Mouse (Mus musculus): ENCODE data around the gene Gna12. TPM values are rescaled to one million over a fixed set of nuclear protein-coding genes. Genes with fewer than 3 reads are reported as not detected.

Gna12 gene
- polyA plus RNA-seq, 1 experiment: 42.1 TPM

DNA sequence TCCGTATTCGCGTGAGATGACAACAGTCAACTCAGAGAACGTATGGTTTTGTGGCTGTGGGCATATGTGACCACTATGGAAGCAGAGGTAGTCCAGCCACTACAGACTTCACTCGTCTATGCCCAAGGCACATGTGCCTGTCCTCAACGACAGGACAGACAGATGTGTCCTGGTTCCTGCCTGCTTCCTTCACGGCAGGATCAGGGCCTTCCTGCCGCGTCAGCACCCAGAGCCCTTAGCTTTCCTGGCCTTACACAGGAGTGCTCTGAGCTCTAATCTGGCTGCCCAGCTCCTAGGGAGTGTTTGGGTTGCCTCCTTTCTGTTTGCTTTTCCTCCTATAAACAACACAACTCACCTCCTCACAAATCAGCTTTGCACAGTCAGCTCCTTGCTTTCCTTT lies 53.3 kb downstream of the Gna12 start:
- H3K36me3 ChIP-seq (ENCODE audit: control insufficient read depth, insufficient read depth): no peaks in the 10 kb centered on the region
- H3K4me3 ChIP-seq (ENCODE audit: insufficient read depth, poor library complexity, severe bottlenecking): no peak overlapping the region

GRCm38 (mm10) chr5:140775111-140775510 lies 55.1 kb downstream of the Gna12 start:
- Histone ChIP-seq H3ac (ENCODE audit: control insufficient read depth, insufficient read length, low read depth) (no peak overlapping the region), H3K27me3 (ENCODE audit: control insufficient read depth, insufficient read depth, insufficient read length) (no peaks in the 10 kb centered on the region), H3K36me3 (ENCODE audit: control insufficient read depth, insufficient read depth) (no peaks in the 10 kb centered on the region), H3K4me3 (ENCODE audit: insufficient read depth, poor library complexity, severe bottlenecking) (no peak overlapping the region), H3K79me2 (ENCODE audit: control insufficient read depth, insufficient read depth) (no peaks in the 10 kb centered on the region), H3K79me3 (ENCODE audit: low read depth) (no peaks in the 10 kb centered on the region)
- no peak for TF ChIP-seq FOSL1 (IDR thresholded peaks at IDR 0.05; ENCODE audit: insufficient read depth, low read length, poor library complexity, severe bottlenecking)
- TF ChIP-seq CTCF (IDR thresholded peaks at IDR 0.05; ENCODE audit: control insufficient read depth, insufficient read depth, insufficient read length): no peak
- no peak for TF ChIP-seq MYOD1 (IDR thresholded peaks at IDR 0.05; ENCODE audit: control insufficient read depth, insufficient read length, low read depth)
- no peak for TF ChIP-seq MAX (IDR thresholded peaks at IDR 0.05)
- TF ChIP-seq CEBPB (IDR thresholded peaks at IDR 0.05; ENCODE audit: low read depth): no peak
- no peak for TF ChIP-seq MYOG (IDR thresholded peaks at IDR 0.05; ENCODE audit: control insufficient read depth, extremely low read depth, insufficient read length)
- TF ChIP-seq USF1 (IDR thresholded peaks at IDR 0.05; ENCODE audit: low read depth): no peak

More for the DNA sequence above, 53.3 kb downstream of the Gna12 start:
- Histone ChIP-seq H3ac (ENCODE audit: control insufficient read depth, insufficient read length, low read depth) (no peak overlapping the region), H3K79me3 (ENCODE audit: low read depth) (no peaks in the 10 kb centered on the region), H3K79me2 (ENCODE audit: control insufficient read depth, insufficient read depth) (no peaks in the 10 kb centered on the region), H3K27me3 (ENCODE audit: control insufficient read depth, insufficient read depth, insufficient read length) (no peaks in the 10 kb centered on the region)
- TF ChIP-seq CEBPB (IDR thresholded peaks at IDR 0.05; ENCODE audit: low read depth): no peak

DNA sequence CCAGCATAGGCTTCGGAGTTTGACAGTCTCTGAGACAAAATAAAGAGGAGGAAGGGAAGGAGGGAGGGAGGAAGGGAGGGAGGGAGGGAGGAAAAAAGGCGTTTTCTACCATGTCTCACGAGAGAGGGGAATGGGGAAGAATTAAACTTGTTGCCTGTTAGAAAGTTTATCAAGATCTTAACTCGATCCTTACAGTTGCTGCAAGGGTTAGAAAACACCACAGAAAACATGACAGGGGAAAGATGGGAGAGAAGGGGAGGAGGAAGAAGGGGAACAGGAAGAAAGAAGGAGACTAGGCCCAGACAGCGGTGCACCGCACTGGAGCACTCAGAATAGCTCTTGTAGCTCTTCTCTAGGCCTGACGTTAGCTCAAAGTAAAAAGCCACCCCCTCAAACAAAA lies 58.1 kb downstream of the Gna12 start:
- peaks cover under 1% of the 10 kb centered on the region for H3K79me2 ChIP-seq (ENCODE audit: control insufficient read depth, insufficient read depth)
- no peaks in the 10 kb centered on the region for H3K27me3 ChIP-seq (ENCODE audit: control insufficient read depth, insufficient read depth, insufficient read length)
- no peak overlapping the region for H3ac ChIP-seq (ENCODE audit: control insufficient read depth, insufficient read length, low read depth)
- TF ChIP-seq CEBPB (IDR thresholded peaks at IDR 0.05; ENCODE audit: low read depth) (no peak), CTCF (IDR thresholded peaks at IDR 0.05; ENCODE audit: control insufficient read depth, insufficient read depth, insufficient read length) (no peak), MYOD1 (IDR thresholded peaks at IDR 0.05; ENCODE audit: control insufficient read depth, insufficient read length, low read depth) (no peak), FOSL1 (IDR thresholded peaks at IDR 0.05; ENCODE audit: insufficient read depth, low read length, poor library complexity, severe bottlenecking) (no peak), USF1 (IDR thresholded peaks at IDR 0.05; ENCODE audit: low read depth) (no peak), MAX (IDR thresholded peaks at IDR 0.05) (no peak), MYOG (IDR thresholded peaks at IDR 0.05; ENCODE audit: control insufficient read depth, extremely low read depth, insufficient read length) (no peak)
- H3K4me3 ChIP-seq (ENCODE audit: insufficient read depth, poor library complexity, severe bottlenecking): no peak overlapping the region
- no peaks in the 10 kb centered on the region for H3K36me3 ChIP-seq (ENCODE audit: control insufficient read depth, insufficient read depth)
- H3K79me3 ChIP-seq (ENCODE audit: low read depth): no peaks in the 10 kb centered on the region

- Histone ChIP-seq H3K27me3 (ENCODE audit: control insufficient read depth, insufficient read depth, insufficient read length) (no peaks in the 10 kb centered on the region), H3ac (ENCODE audit: control insufficient read depth, insufficient read length, low read depth) (no peak overlapping the region), H3K4me3 (ENCODE audit: insufficient read depth, poor library complexity, severe bottlenecking) (no peak overlapping the region), H3K79me3 (ENCODE audit: low read depth) (no peaks in the 10 kb centered on the region), H3K36me3 (ENCODE audit: control insufficient read depth, insufficient read depth) (no peaks in the 10 kb centered on the region), H3K79me2 (ENCODE audit: control insufficient read depth, insufficient read depth) (peaks cover 6% of the 10 kb centered on the region)
- TF ChIP-seq MAX (IDR thresholded peaks at IDR 0.05) (no peak), CTCF (IDR thresholded peaks at IDR 0.05; ENCODE audit: control insufficient read depth, insufficient read depth, insufficient read length) (no peak), CEBPB (IDR thresholded peaks at IDR 0.05; ENCODE audit: low read depth) (no peak), FOSL1 (IDR thresholded peaks at IDR 0.05; ENCODE audit: insufficient read depth, low read length, poor library complexity, severe bottlenecking) (no peak), USF1 (IDR thresholded peaks at IDR 0.05; ENCODE audit: low read depth) (no peak), MYOG (IDR thresholded peaks at IDR 0.05; ENCODE audit: control insufficient read depth, extremely low read depth, insufficient read length) (no peak), MYOD1 (IDR thresholded peaks at IDR 0.05; ENCODE audit: control insufficient read depth, insufficient read length, low read depth) (no peak)
Measured at GRCm38 (mm10) chr5:140771612-140772011, 58.6 kb downstream of the Gna12 start.

DNA sequence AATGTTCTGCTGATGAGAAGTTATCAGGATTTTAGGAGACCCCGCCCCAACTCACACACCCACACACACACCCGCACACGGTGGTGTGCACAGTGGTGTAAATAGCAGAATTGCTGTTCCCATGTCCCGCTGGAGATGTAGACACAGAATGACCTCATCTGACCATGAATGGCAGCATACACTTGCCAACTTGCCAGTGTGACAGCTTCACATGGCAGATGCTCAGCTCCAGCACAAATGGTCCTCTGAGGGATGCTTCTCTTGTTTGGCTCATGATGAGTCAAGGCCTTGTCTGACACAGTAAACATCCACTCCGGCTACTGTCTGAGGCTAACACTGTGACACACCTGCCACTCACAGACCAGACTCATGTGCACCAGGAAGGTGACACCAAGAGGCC lies 61.9 kb downstream of the Gna12 start:
- no peak overlapping the region for H3ac ChIP-seq (ENCODE audit: control insufficient read depth, insufficient read length, low read depth)
- no peak overlapping the region for H3K4me3 ChIP-seq (ENCODE audit: insufficient read depth, poor library complexity, severe bottlenecking)
- H3K36me3 ChIP-seq (ENCODE audit: control insufficient read depth, insufficient read depth): peaks cover 5% of the 10 kb centered on the region

DNA sequence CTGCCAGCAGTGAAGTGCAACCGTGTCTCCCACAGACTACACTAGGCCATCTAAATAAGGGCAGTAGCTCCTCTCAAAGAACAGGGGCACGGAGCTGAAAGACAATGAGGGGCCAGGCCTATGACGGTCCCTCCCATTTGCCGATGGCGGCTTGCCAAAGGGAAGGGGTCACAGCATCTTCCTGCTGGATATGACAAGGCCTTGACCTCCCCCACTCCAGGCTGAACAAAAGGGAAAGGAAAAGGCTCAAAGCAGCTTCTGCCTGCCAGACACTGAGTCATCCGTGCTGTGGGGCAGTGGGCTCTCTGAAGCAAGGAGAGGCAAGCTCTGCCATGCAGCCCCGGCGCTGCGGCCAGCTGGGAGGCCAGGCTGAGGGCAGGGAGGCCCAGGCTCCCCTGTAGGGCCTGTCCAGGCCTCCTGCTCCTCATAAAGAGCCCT lies 62.5 kb downstream of the Gna12 start:
- H3ac ChIP-seq (ENCODE audit: control insufficient read depth, insufficient read length, low read depth): no peak overlapping the region
- TF ChIP-seq CTCF (IDR thresholded peaks at IDR 0.05; ENCODE audit: control insufficient read depth, insufficient read depth, insufficient read length) (no peak), MYOG (IDR thresholded peaks at IDR 0.05; ENCODE audit: control insufficient read depth, extremely low read depth, insufficient read length) (no peak), CEBPB (IDR thresholded peaks at IDR 0.05; ENCODE audit: low read depth) (no peak), MYOD1 (IDR thresholded peaks at IDR 0.05; ENCODE audit: control insufficient read depth, insufficient read length, low read depth) (no peak), USF1 (IDR thresholded peaks at IDR 0.05; ENCODE audit: low read depth) (no peak), FOSL1 (IDR thresholded peaks at IDR 0.05; ENCODE audit: insufficient read depth, low read length, poor library complexity, severe bottlenecking) (no peak), MAX (IDR thresholded peaks at IDR 0.05) (no peak)
- peaks cover 9% of the 10 kb centered on the region for H3K79me2 ChIP-seq (ENCODE audit: control insufficient read depth, insufficient read depth)
- H3K36me3 ChIP-seq (ENCODE audit: control insufficient read depth, insufficient read depth): peaks cover 5% of the 10 kb centered on the region
- H3K27me3 ChIP-seq (ENCODE audit: control insufficient read depth, insufficient read depth, insufficient read length): no peaks in the 10 kb centered on the region
- H3K4me3 ChIP-seq (ENCODE audit: insufficient read depth, poor library complexity, severe bottlenecking): no peak overlapping the region
- no peaks in the 10 kb centered on the region for H3K79me3 ChIP-seq (ENCODE audit: low read depth)

More for the DNA sequence above, 61.9 kb downstream of the Gna12 start:
- no peak for TF ChIP-seq CEBPB (IDR thresholded peaks at IDR 0.05; ENCODE audit: low read depth)
- peak; percentile 54 for TF ChIP-seq MAX (IDR thresholded peaks at IDR 0.05)
- Histone ChIP-seq H3K79me3 (ENCODE audit: low read depth) (no peaks in the 10 kb centered on the region), H3K27me3 (ENCODE audit: control insufficient read depth, insufficient read depth, insufficient read length) (no peaks in the 10 kb centered on the region), H3K79me2 (ENCODE audit: control insufficient read depth, insufficient read depth) (peaks cover 9% of the 10 kb centered on the region)

All from C2C12 (cell line).